Mouse (Mus musculus): ENCODE data around the gene Lmo3.

The Lmo3 gene

GRCm38 (mm10) chr6:138581734-138582505, at the start of gene Lmo3:
Lmo3 (minus strand) TSS chr6:138581968.
- no peak for DNase-seq

- DNase-seq, result no peak
These were observed 39.0 kb upstream of the Lmo3 start for GRCm38 (mm10) chr6:138620786-138621185.

- DNase-seq, result no peak
These were observed 36.6 kb upstream of the Lmo3 start for GRCm38 (mm10) chr6:138618396-138618795.

- no peak for DNase-seq
These were observed 15.2 kb upstream of the Lmo3 start for GRCm38 (mm10) chr6:138597016-138597415.

- DNase-seq, result no peak
These were observed 14.4 kb upstream of the Lmo3 start for GRCm38 (mm10) chr6:138595991-138596698.

- DNase-seq, result no peak
These were observed 1.5 kb upstream of the Lmo3 start for GRCm38 (mm10) chr6:138583314-138583713.

- no peak for DNase-seq
These were observed 785 bp upstream of the Lmo3 start for GRCm38 (mm10) chr6:138582506-138583000.

GRCm38 (mm10) chr6:138580491-138581076, 1.2 kb downstream of the Lmo3 start:
- DNase-seq, result no peak

- no peak for DNase-seq
These were observed 18.4 kb downstream of the Lmo3 start for GRCm38 (mm10) chr6:138563416-138563815.

- DNase-seq, result no peak
These were observed 29.6 kb downstream of the Lmo3 start for GRCm38 (mm10) chr6:138552144-138552543.

GRCm38 (mm10) chr6:138534879-138535278, 46.9 kb downstream of the Lmo3 start:
- no peak for DNase-seq

- no peak for DNase-seq
These were observed 75.1 kb downstream of the Lmo3 start for GRCm38 (mm10) chr6:138506642-138507041.

- no peak for DNase-seq
These were observed 77.8 kb downstream of the Lmo3 start for GRCm38 (mm10) chr6:138503946-138504345.

GRCm38 (mm10) chr6:138482834-138483233, 98.9 kb downstream of the Lmo3 start:
- DNase-seq, result no peak

GRCm38 (mm10) chr6:138477611-138478010, 104.2 kb downstream of the Lmo3 start:
- DNase-seq, result peak; percentile 49

- no peak for DNase-seq
These were observed 112.6 kb downstream of the Lmo3 start for GRCm38 (mm10) chr6:138469204-138469603.

GRCm38 (mm10) chr6:138444515-138445048, 137.2 kb downstream of the Lmo3 start:
- no peak for DNase-seq

GRCm38 (mm10) chr6:138437351-138437750, 144.4 kb downstream of the Lmo3 start:
- no peak for DNase-seq

GRCm38 (mm10) chr6:138436813-138437212, 145.0 kb downstream of the Lmo3 start:
- DNase-seq, result no peak

- DNase-seq, result no peak
These were observed 154.4 kb downstream of the Lmo3 start for GRCm38 (mm10) chr6:138427394-138427793.

- no peak for DNase-seq
These were observed 154.9 kb downstream of the Lmo3 start for GRCm38 (mm10) chr6:138426894-138427293.

GRCm38 (mm10) chr6:138424514-138425225, 157.1 kb downstream of the Lmo3 start:
- DNase-seq, result no peak

Data from kidney, adult 18-20 months (tissue).